Mouse (Mus musculus) embryonic facial prominence, embryonic 14.5 days (tissue): ENCODE measurements around the gene Arhgap28. TPM values are rescaled to one million over a fixed set of nuclear protein-coding genes. Genes with fewer than 3 reads are reported as not detected.
A peak's percentile ranks its signal among the peaks of the same experiment; 100 is the strongest.

Source experiments
- ATAC-seq: fragments of 200-750 bp; cut with Nextera tagmentation; 2 replicates; pipeline ENCODE4 v1.8.0; 2017; ENCODE audit warnings: low read depth, moderate number of reproducible peaks, moderate TSS enrichment
- DNase-seq: peaks from one replicate; pipeline ENCODE4 v3.0.0-alpha.2; 2015; ENCODE audit warnings: low spot score
- H3K27ac ChIP-seq: fragments of 300-500 bp; sonication (generic); replicated peaks from 2 replicates; pipeline ENCODE4 v1.5.1; 2014; ENCODE audit warnings: low read depth, mild to moderate bottlenecking, low read length, moderate library complexity
- H3K27me3 ChIP-seq: fragments of 300-500 bp; sonication (generic); replicated peaks from 2 replicates; pipeline ENCODE4 v1.6.1; 2014; ENCODE audit warnings: low read length; ENCODE audit not compliant: control insufficient read depth, insufficient read depth
- H3K36me3 ChIP-seq: fragments of 300-500 bp; sonication (generic); 2 replicates; pipeline ENCODE4 v1.6.1; 2014; ENCODE audit warnings: low read length, mixed read lengths; ENCODE audit not compliant: control insufficient read depth, insufficient read depth
- H3K4me1 ChIP-seq: fragments of 300-500 bp; sonication (generic); 2 replicates; pipeline ENCODE4 v1.6.1; 2014; ENCODE audit warnings: antibody characterized with exemption, low read length; ENCODE audit not compliant: control insufficient read depth, insufficient read depth
- H3K4me2 ChIP-seq: fragments of 300-500 bp; sonication (generic); 2 replicates; pipeline ENCODE4 v1.6.1; 2014; ENCODE audit warnings: low read depth, mild to moderate bottlenecking, low read length, moderate library complexity, mixed read lengths
- H3K4me3 ChIP-seq: fragments of 300-500 bp; sonication (generic); 2 replicates; pipeline ENCODE4 v1.5.1; 2014; ENCODE audit warnings: low read depth, mild to moderate bottlenecking, low read length
- H3K9ac ChIP-seq: fragments of 300-500 bp; sonication (generic); 2 replicates; pipeline ENCODE4 v1.6.1; 2014; ENCODE audit warnings: low read depth, mild to moderate bottlenecking, low read length, moderate library complexity, mixed read lengths
- H3K9me3 ChIP-seq: fragments of 300-500 bp; sonication (generic); 2 replicates; pipeline ENCODE4 v1.6.1; 2016; ENCODE audit warnings: low read length; ENCODE audit not compliant: control insufficient read depth
- WGBS: fragments of 180-500 bp; shearing (Covaris S2); extraction: QIAGEN DNeasy Blood & Tissue Kit; methylation state at CpG from one replicate; pipeline ENCODE4 v1.1.7; 2014; 5-methylcytosine and 5-hydroxymethylcytosine counted together
- polyA plus RNA-seq: library from polyadenylated mRNA; unstranded; fragments of >200 nt; fragmentation: Nextera tagmentation; extraction: Ambion mirVana; gene quantifications from 2 replicates; pipeline ENCODE4 v1.2.1, GENCODE M21; 2014

Arhgap28 gene
- polyA plus RNA-seq, 1 experiment from 2014 or later, result 49.2 TPM

GRCm38 (mm10) chr17:67957603-67958002 is 46.3 kb downstream of the Arhgap28 start:
- H3K4me1 ChIP-seq, result peaks cover 31% of the 10 kb centered on the region
- ATAC-seq (no peak), DNase-seq (no peak)
- WGBS, result 85% methylated on average over 1 of the region's 1 CpGs
- no peak overlapping the region for H3K4me3 ChIP-seq
- no peaks in the 10 kb centered on the region for H3K9me3 ChIP-seq
- H3K27ac ChIP-seq, result 0 out of 2 replicates have a peak overlapping the region, but pooled peaks have one; percentile 34
- H3K27me3 ChIP-seq, result no peaks in the 10 kb centered on the region
- H3K4me2 ChIP-seq, result no peak overlapping the region
- no peak overlapping the region for H3K9ac ChIP-seq
- no peaks in the 10 kb centered on the region for H3K36me3 ChIP-seq

- Histone ChIP-seq H3K9me3 (no peaks in the 10 kb centered on the region), H3K4me3 (no peak overlapping the region), H3K27me3 (no peaks in the 10 kb centered on the region), H3K4me1 (peaks cover 45% of the 10 kb centered on the region), H3K27ac (peak overlapping the region; percentile 39; the same call in 1 of the 2 replicates), H3K9ac (no peak overlapping the region), H3K4me2 (no peak overlapping the region), H3K36me3 (no peaks in the 10 kb centered on the region)
- 25% methylated on average over 10 of the region's 10 CpGs for WGBS
- DNase-seq, result peak; percentile 44
- no peak for ATAC-seq
These were observed 47.8 kb downstream of the Arhgap28 start for GRCm38 (mm10) chr17:67955876-67956690.

GRCm38 (mm10) chr17:67954961-67955360 is 49.0 kb downstream of the Arhgap28 start:
- Histone ChIP-seq H3K4me1 (peaks cover 45% of the 10 kb centered on the region), H3K9ac (no peak overlapping the region), H3K36me3 (no peaks in the 10 kb centered on the region), H3K27me3 (no peaks in the 10 kb centered on the region), H3K4me3 (no peak overlapping the region), H3K4me2 (no peak overlapping the region), H3K27ac (no peak overlapping the region), H3K9me3 (no peaks in the 10 kb centered on the region)
- DNase-seq (no peak), ATAC-seq (no peak)
- WGBS, result 68% methylated on average over 5 of the region's 5 CpGs

- peak; percentile 92 for DNase-seq
- H3K36me3 ChIP-seq, result no peaks in the 10 kb centered on the region
- H3K9me3 ChIP-seq, result no peaks in the 10 kb centered on the region
These were observed 53.3 kb downstream of the Arhgap28 start for GRCm38 (mm10) chr17:67950523-67951213.

DNA sequence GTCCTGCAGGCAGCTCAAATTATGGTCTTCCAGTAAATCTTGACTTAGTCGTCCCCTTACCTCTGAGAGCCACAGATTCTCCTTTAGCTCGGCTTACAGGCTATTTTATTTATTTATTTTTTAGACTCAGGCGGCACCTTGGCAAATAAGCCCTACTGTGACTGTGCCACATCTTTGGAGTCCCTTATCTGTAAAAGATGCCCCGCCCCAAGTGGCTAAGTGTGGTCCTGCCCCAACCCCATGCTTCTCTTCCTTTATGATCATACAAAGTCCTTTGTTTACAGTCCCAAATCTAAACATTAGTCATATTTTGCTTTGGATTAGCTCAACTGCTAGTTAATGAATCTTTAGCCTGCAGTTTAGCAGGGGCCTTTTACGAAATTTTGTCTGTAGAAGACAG is 55.3 kb downstream of the Arhgap28 start:
- H3K4me1 ChIP-seq, result peaks cover 67% of the 10 kb centered on the region
- DNase-seq (no peak), ATAC-seq (no peak)
- H3K27ac ChIP-seq, result no peak overlapping the region
- H3K4me2 ChIP-seq, result peak overlapping the region; percentile 50
- peak overlapping the region; percentile 70 for H3K9ac ChIP-seq
- 0 out of 2 replicates have a peak, but pooled peaks cover 3% of the 10 kb centered on the region for H3K36me3 ChIP-seq
- H3K4me3 ChIP-seq, result peak overlapping the region; percentile 45
- no peaks in the 10 kb centered on the region for H3K9me3 ChIP-seq
- H3K27me3 ChIP-seq, result no peaks in the 10 kb centered on the region
- 42% methylated on average over 5 of the region's 5 CpGs for WGBS

More at GRCm38 (mm10) chr17:67950523-67951213, 53.3 kb downstream of the Arhgap28 start:
- H3K4me3 ChIP-seq, result peak overlapping the region; percentile 45
- H3K27me3 ChIP-seq, result no peaks in the 10 kb centered on the region
- H3K4me1 ChIP-seq, result peaks cover 62% of the 10 kb centered on the region
- 16% methylated on average over 11 of the region's 11 CpGs for WGBS
- H3K27ac ChIP-seq, result peak overlapping the region; percentile 94
- H3K9ac ChIP-seq, result peak overlapping the region; percentile 70
- peak overlapping the region; percentile 50 for H3K4me2 ChIP-seq
- ATAC-seq, result peak; percentile 63

- Histone ChIP-seq H3K4me2 (peak overlapping the region; percentile 22; the same call in 1 of the 2 replicates), H3K36me3 (0 out of 2 replicates have a peak, but pooled peaks cover 3% of the 10 kb centered on the region), H3K4me1 (peaks cover 44% of the 10 kb centered on the region), H3K27ac (peak overlapping the region; percentile 18; the same call in 1 of the 2 replicates), H3K4me3 (no peak overlapping the region), H3K9ac (no peak overlapping the region), H3K27me3 (no peaks in the 10 kb centered on the region), H3K9me3 (no peaks in the 10 kb centered on the region)
- DNase-seq (no peak), ATAC-seq (no peak)
- WGBS, result 58% methylated on average over 7 of the region's 7 CpGs
These were observed 58.5 kb downstream of the Arhgap28 start for GRCm38 (mm10) chr17:67945453-67945852.

- no peak overlapping the region for H3K4me3 ChIP-seq
- ATAC-seq (no peak), DNase-seq (no peak)
- H3K27me3 ChIP-seq, result no peaks in the 10 kb centered on the region
- WGBS, result 69% methylated on average over 7 of the region's 7 CpGs
- H3K4me2 ChIP-seq, result no peak overlapping the region
- 0 out of 2 replicates have a peak, but pooled peaks cover 3% of the 10 kb centered on the region for H3K36me3 ChIP-seq
- peaks cover 44% of the 10 kb centered on the region for H3K4me1 ChIP-seq
- H3K27ac ChIP-seq, result no peak overlapping the region
- no peaks in the 10 kb centered on the region for H3K9me3 ChIP-seq
- H3K9ac ChIP-seq, result no peak overlapping the region
These were observed 59.7 kb downstream of the Arhgap28 start for GRCm38 (mm10) chr17:67944256-67944655.

DNA sequence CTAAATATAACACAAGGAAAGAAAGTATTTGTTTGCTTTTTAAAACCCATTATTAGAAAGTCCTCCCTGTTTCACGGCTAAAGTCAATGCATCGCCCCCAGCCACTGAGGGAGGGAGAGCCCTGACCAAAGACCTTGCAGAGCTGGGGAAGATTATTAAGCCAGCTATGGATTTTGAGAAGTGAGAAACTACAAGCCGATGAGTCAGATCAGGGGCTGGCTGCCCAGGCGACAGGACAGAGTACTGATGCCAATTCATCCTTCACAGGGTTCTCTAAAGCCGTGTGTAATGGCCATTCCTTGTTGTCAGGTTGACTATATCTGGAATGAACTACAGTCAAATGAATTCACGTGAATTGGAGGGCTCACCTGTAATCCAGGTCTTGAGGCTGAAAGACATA is 62.9 kb downstream of the Arhgap28 start:
- Histone ChIP-seq H3K4me1 (peaks cover 16% of the 10 kb centered on the region), H3K4me3 (no peak overlapping the region), H3K27ac (no peak overlapping the region), H3K4me2 (no peak overlapping the region), H3K9me3 (no peaks in the 10 kb centered on the region), H3K27me3 (no peaks in the 10 kb centered on the region), H3K9ac (no peak overlapping the region), H3K36me3 (0 out of 2 replicates have a peak, but pooled peaks cover 3% of the 10 kb centered on the region)
- ATAC-seq, result no peak
- no peak for DNase-seq
- 88% methylated on average over 6 of the region's 6 CpGs for WGBS
